In genomic region chr19:4430091-4430620, GRCm38 (mm10) we compare ENCODE assay signal across 21 mouse cellular contexts. TPM values are rescaled to one million over a fixed set of nuclear protein-coding genes. Genes with fewer than 3 reads are reported as not detected.
DNase-seq lines count a peak whose midpoint lies in the region; ATAC-seq lines count a peak whose summit lies in the region.
"Had no signal": no experiment of that assay in that cellular context is flagged by ENCODE, and none has a peak within 500 bp of the region (broad histone marks: within the 10 kb centered on the region; RNA-seq: fewer than 3 reads in every experiment).

No protein-coding gene starts in this region.

- peak overlapping the region; percentile 3; the same call in 1 of the 2 replicates for H3K27ac ChIP-seq in embryonic facial prominence, embryonic 15.5 days (replicated peaks)
- no peak overlapping the region for H3K27ac ChIP-seq in embryonic facial prominence, embryonic 10.5 days (replicated peaks)
- no peak overlapping the region for H3K27ac ChIP-seq in neural tube, embryonic 11.5 days (ENCODE audit: low read depth, low read length)
- H3K27ac ChIP-seq in neural tube, embryonic 15.5 days (replicated peaks): no peak overlapping the region
- H3K27ac ChIP-seq: embryonic facial prominence, embryonic 13.5 days; forebrain, embryonic 10.5 days; gastrocnemius, adult 2 months; heart, embryonic 13.5 days; hindbrain, embryonic 15.5 days had no signal

- H3K9ac ChIP-seq in embryonic facial prominence, embryonic 15.5 days: no peak overlapping the region
- H3K9ac ChIP-seq in neural tube, embryonic 11.5 days (ENCODE audit: low read length): no peak overlapping the region
- H3K9ac ChIP-seq in neural tube, embryonic 15.5 days (replicated peaks): no peak overlapping the region
- H3K9ac ChIP-seq: embryonic facial prominence, embryonic 13.5 days; heart, embryonic 13.5 days; hindbrain, embryonic 15.5 days had no signal

- no peaks in the 10 kb centered on the region for H3K9me3 ChIP-seq in embryonic facial prominence, embryonic 15.5 days (replicated peaks)
- no peaks in the 10 kb centered on the region for H3K9me3 ChIP-seq in embryonic facial prominence, embryonic 10.5 days
- no peaks in the 10 kb centered on the region for H3K9me3 ChIP-seq in neural tube, embryonic 11.5 days (ENCODE audit: control insufficient read depth, low read length)
- no peaks in the 10 kb centered on the region for H3K9me3 ChIP-seq in neural tube, embryonic 15.5 days (replicated peaks)
- H3K9me3 ChIP-seq: embryonic facial prominence, embryonic 13.5 days; forebrain, embryonic 10.5 days; heart, embryonic 13.5 days; hindbrain, embryonic 15.5 days had no signal

- no peak for DNase-seq in embryonic facial prominence, embryonic 10.5 days (ENCODE audit: low spot score)
- DNase-seq in neural tube, embryonic 11.5 days (ENCODE audit: low spot score): peak; percentile 3
- DNase-seq in fat pad, adult 2 months (ENCODE audit: extremely low read depth, low read depth, low spot score): peak; percentile 76
- no peak for DNase-seq in gastrocnemius, postnatal 25 days
- DNase-seq: adrenal gland, postnatal 25 days; cerebellum, adult 2 months; cerebellum, postnatal 10 days; gastrocnemius, adult 2 months; heart, postnatal 36 days; kidney, adult 11 months; kidney, adult 9 months had no signal

- peaks cover 50% of the 10 kb centered on the region for H3K36me3 ChIP-seq in embryonic facial prominence, embryonic 15.5 days
- H3K36me3 ChIP-seq in embryonic facial prominence, embryonic 10.5 days (replicated peaks): peaks cover 60% of the 10 kb centered on the region
- no peaks in the 10 kb centered on the region for H3K36me3 ChIP-seq in neural tube, embryonic 11.5 days (ENCODE audit: control insufficient read depth, insufficient read depth, low read length)
- H3K36me3 ChIP-seq in neural tube, embryonic 15.5 days: no peaks in the 10 kb centered on the region
- H3K36me3 ChIP-seq: hindbrain, embryonic 15.5 days had no signal

- no peak overlapping the region for H3K4me3 ChIP-seq in embryonic facial prominence, embryonic 15.5 days (replicated peaks)
- H3K4me3 ChIP-seq in embryonic facial prominence, embryonic 10.5 days: no peak overlapping the region
- no peak overlapping the region for H3K4me3 ChIP-seq in neural tube, embryonic 11.5 days (ENCODE audit: low read depth, low read length)
- H3K4me3 ChIP-seq in neural tube, embryonic 15.5 days (replicated peaks): no peak overlapping the region
- H3K4me3 ChIP-seq: embryonic facial prominence, embryonic 13.5 days; forebrain, embryonic 10.5 days; gastrocnemius, adult 2 months; heart, embryonic 13.5 days; hindbrain, embryonic 15.5 days had no signal

- H3K4me2 ChIP-seq in embryonic facial prominence, embryonic 15.5 days (replicated peaks): no peak overlapping the region
- H3K4me2 ChIP-seq in neural tube, embryonic 11.5 days (ENCODE audit: low read depth): no peak overlapping the region
- no peak overlapping the region for H3K4me2 ChIP-seq in neural tube, embryonic 15.5 days
- H3K4me2 ChIP-seq: embryonic facial prominence, embryonic 13.5 days; heart, embryonic 13.5 days; hindbrain, embryonic 15.5 days had no signal

- no peaks in the 10 kb centered on the region for H3K27me3 ChIP-seq in embryonic facial prominence, embryonic 15.5 days
- no peaks in the 10 kb centered on the region for H3K27me3 ChIP-seq in embryonic facial prominence, embryonic 10.5 days (replicated peaks; ENCODE audit: low read depth, poor library complexity, severe bottlenecking)
- H3K27me3 ChIP-seq in neural tube, embryonic 11.5 days (ENCODE audit: control insufficient read depth, insufficient read depth, low read length): no peaks in the 10 kb centered on the region
- H3K27me3 ChIP-seq in neural tube, embryonic 15.5 days (replicated peaks): no peaks in the 10 kb centered on the region
- H3K27me3 ChIP-seq: embryonic facial prominence, embryonic 13.5 days; heart, embryonic 13.5 days; hindbrain, embryonic 15.5 days; Patski had no signal

- 81% methylated on average over 4 of the region's 4 CpGs for WGBS in embryonic facial prominence, embryonic 15.5 days
- WGBS in embryonic facial prominence, embryonic 10.5 days: 93% methylated on average over 4 of the region's 4 CpGs
- WGBS in neural tube, embryonic 11.5 days: 93% methylated on average over 4 of the region's 4 CpGs
- 91% methylated on average over 4 of the region's 4 CpGs for WGBS in neural tube, embryonic 15.5 days

- ATAC-seq in embryonic facial prominence, embryonic 15.5 days (ENCODE audit: insufficient number of reproducible peaks, low FRiP score, low TSS enrichment, low read depth): no peak
- ATAC-seq in neural tube, embryonic 11.5 days (ENCODE audit: insufficient read depth, low FRiP score, low TSS enrichment): no peak
- ATAC-seq in neural tube, embryonic 15.5 days (ENCODE audit: low FRiP score): no peak
- ATAC-seq: activated CD4-positive, CD25-positive, alpha-beta regulatory T cell, adult 4 months; forebrain, embryonic 14.5 days; Patski had no signal

- H3K4me1 ChIP-seq in embryonic facial prominence, embryonic 15.5 days: no peaks in the 10 kb centered on the region
- H3K4me1 ChIP-seq in embryonic facial prominence, embryonic 10.5 days: no peaks in the 10 kb centered on the region
- no peaks in the 10 kb centered on the region for H3K4me1 ChIP-seq in neural tube, embryonic 11.5 days (ENCODE audit: control insufficient read depth, insufficient read depth, low read length)
- H3K4me1 ChIP-seq in neural tube, embryonic 15.5 days: no peaks in the 10 kb centered on the region
- H3K4me1 ChIP-seq: embryonic facial prominence, embryonic 13.5 days; forebrain, embryonic 10.5 days; heart, embryonic 13.5 days; hindbrain, embryonic 15.5 days had no signal

RNA-seq across cellular contexts. Expression of gene Rhod, which starts 9.1 kb away (rescaled TPM):
- polyA plus RNA-seq in embryonic facial prominence, embryonic 15.5 days (2015; fragmentation: Nextera tagmentation; extraction: Ambion mirVana): 47.4 and 50.5 TPM in 2 replicates
- 31.5 and 31.8 TPM in 2 replicates for polyA plus RNA-seq in embryonic facial prominence, embryonic 10.5 days (2016; fragmentation: Nextera tagmentation; extraction: Ambion mirVana)
- 17.1 and 17.4 TPM in 2 replicates for polyA plus RNA-seq in neural tube, embryonic 11.5 days (2014; fragmentation: Nextera tagmentation; extraction: Ambion mirVana)
- polyA plus RNA-seq in neural tube, embryonic 15.5 days (2015; fragmentation: Nextera tagmentation; extraction: Ambion mirVana): 4.5 and 8.7 TPM in 2 replicates
- under 1 TPM; 0.56 to 0.75 TPM for total RNA-seq in gastrocnemius, postnatal 25 days (2021)
- total RNA-seq: MEL had no signal

RNA-seq across cellular contexts. Expression of gene Kdm2a, which starts 32.1 kb away (rescaled TPM):
- 50.4 and 55.0 TPM in 2 replicates for polyA plus RNA-seq in embryonic facial prominence, embryonic 15.5 days (2015; fragmentation: Nextera tagmentation; extraction: Ambion mirVana)
- polyA plus RNA-seq in embryonic facial prominence, embryonic 10.5 days (2016; fragmentation: Nextera tagmentation; extraction: Ambion mirVana): 68.6 and 69.6 TPM in 2 replicates
- polyA plus RNA-seq in neural tube, embryonic 11.5 days (2014; fragmentation: Nextera tagmentation; extraction: Ambion mirVana): 44.1 and 47.2 TPM in 2 replicates
- polyA plus RNA-seq in neural tube, embryonic 15.5 days (2015; fragmentation: Nextera tagmentation; extraction: Ambion mirVana): 28.4 and 38.5 TPM in 2 replicates
- 10 to 100 TPM; 26.5 to 28.3 TPM for total RNA-seq in gastrocnemius, postnatal 25 days (2021)

RNA-seq across cellular contexts. Expression of gene Syt12, which starts 47.1 kb away (rescaled TPM):
- polyA plus RNA-seq in embryonic facial prominence, embryonic 15.5 days (2015; fragmentation: Nextera tagmentation; extraction: Ambion mirVana): 1.5 and 1.7 TPM in 2 replicates
- 2.6 and 2.8 TPM in 2 replicates for polyA plus RNA-seq in embryonic facial prominence, embryonic 10.5 days (2016; fragmentation: Nextera tagmentation; extraction: Ambion mirVana)
- 0.58 and 1.8 TPM in 2 replicates for polyA plus RNA-seq in neural tube, embryonic 11.5 days (2014; fragmentation: Nextera tagmentation; extraction: Ambion mirVana)
- polyA plus RNA-seq in neural tube, embryonic 15.5 days (2015; fragmentation: Nextera tagmentation; extraction: Ambion mirVana): 8.8 TPM in 2 replicates
- total RNA-seq in gastrocnemius, postnatal 25 days (2021): 1 to 10 TPM; 6.5 to 8.5 TPM
- total RNA-seq: MEL had no signal

Comparison
In these comparisons a context has a peak if more than half of its experiments do, and no peak if none do; other contexts are left out.
1. DNase-seq: peak in neural tube, embryonic 11.5 days (single experiment) and fat pad, adult 2 months (single experiment); none in embryonic facial prominence, embryonic 10.5 days (single experiment) and gastrocnemius, postnatal 25 days (single experiment).